Mouse (Mus musculus) forebrain, embryonic 15.5 days (tissue): ENCODE results near the gene Gm6351. TPM values are rescaled to one million over a fixed set of nuclear protein-coding genes. Genes with fewer than 3 reads are reported as not detected.
"Not testable (repeated sequence)": the region's sequence is repeated elsewhere in the genome, so short reads cannot be mapped to it uniquely, and the experiment has no call there.

Experiments used
- ATAC-seq: fragments of 200-750 bp; cut with Nextera tagmentation; replicated peaks from 2 replicates; pipeline ENCODE4 v1.8.0; 2017; ENCODE audit warnings: mild to moderate bottlenecking, moderate TSS enrichment, moderate library complexity
- H3K27ac ChIP-seq: fragments of 300-500 bp; sonication (generic); replicated peaks from 2 replicates; pipeline ENCODE4 v1.5.1; 2015; ENCODE audit warnings: mild to moderate bottlenecking, inconsistent platforms
- H3K27me3 ChIP-seq: fragments of 300-500 bp; sonication (generic); 2 replicates; pipeline ENCODE4 v1.6.1; 2015; ENCODE audit warnings: inconsistent platforms
- H3K36me3 ChIP-seq: fragments of 300-500 bp; sonication (generic); 2 replicates; pipeline ENCODE4 v1.6.1; 2015; ENCODE audit warnings: mild to moderate bottlenecking, inconsistent platforms
- H3K4me1 ChIP-seq: fragments of 300-500 bp; sonication (generic); 2 replicates; pipeline ENCODE4 v1.6.1; 2015; ENCODE audit warnings: inconsistent platforms
- H3K4me2 ChIP-seq: fragments of 300-500 bp; sonication (generic); replicated peaks from 2 replicates; pipeline ENCODE4 v1.6.1; 2015; ENCODE audit warnings: mild to moderate bottlenecking, inconsistent platforms
- H3K4me3 ChIP-seq: fragments of 300-500 bp; sonication (generic); 2 replicates; pipeline ENCODE4 v1.5.1; 2015; ENCODE audit warnings: mild to moderate bottlenecking, inconsistent platforms
- H3K9ac ChIP-seq: fragments of 300-500 bp; sonication (generic); replicated peaks from 2 replicates; pipeline ENCODE4 v1.6.1; 2015; ENCODE audit warnings: mild to moderate bottlenecking, inconsistent platforms
- H3K9me3 ChIP-seq: fragments of 300-500 bp; sonication (generic); 2 replicates; pipeline ENCODE4 v1.6.1; 2016; ENCODE audit warnings: inconsistent platforms
- WGBS: fragments of 180-500 bp; shearing (Covaris S2); methylation state at CpG from one replicate; pipeline ENCODE4 v1.1.7; 2015; ENCODE audit warnings: mixed read lengths; 5-methylcytosine and 5-hydroxymethylcytosine counted together
- polyA plus RNA-seq: library from polyadenylated mRNA; unstranded; fragments of >200 nt; fragmentation: Nextera tagmentation; extraction: Ambion mirVana; gene quantifications from 2 replicates; pipeline ENCODE4 v1.2.1, GENCODE M21; 2015

The Gm6351 gene
- not detected in 2 replicates for polyA plus RNA-seq

DNA sequence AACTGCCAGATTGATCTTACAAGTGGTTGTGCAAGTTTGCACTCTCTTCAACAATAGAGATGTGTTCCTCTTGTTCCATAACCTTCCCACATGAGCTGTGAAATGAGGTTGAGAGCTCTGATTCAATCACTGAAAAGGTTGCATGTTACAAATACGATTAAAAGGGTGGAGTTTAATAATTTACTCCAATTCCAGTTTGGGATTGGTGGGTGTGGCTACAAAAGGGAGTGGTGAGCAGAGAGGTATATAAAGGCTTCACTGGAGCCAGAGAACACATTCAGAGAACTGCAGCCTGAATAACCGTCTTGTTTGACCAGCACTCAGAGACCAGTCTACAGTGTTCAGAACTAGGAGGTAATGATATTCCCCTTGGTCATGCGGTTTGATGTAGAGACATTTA is at the start of gene Gm6351:
Gene Gm6351, plus strand, starts transcription at position 301 of the 400 bp plus-strand sequence.
- no CpG with 5 or more reads among the region's 3 CpGs for WGBS
- not testable (repeated sequence) for H3K9ac ChIP-seq, ATAC-seq, H3K27ac ChIP-seq, H3K27me3 ChIP-seq, H3K4me3 ChIP-seq, H3K9me3 ChIP-seq, H3K4me2 ChIP-seq, H3K36me3 ChIP-seq, H3K4me1 ChIP-seq

DNA sequence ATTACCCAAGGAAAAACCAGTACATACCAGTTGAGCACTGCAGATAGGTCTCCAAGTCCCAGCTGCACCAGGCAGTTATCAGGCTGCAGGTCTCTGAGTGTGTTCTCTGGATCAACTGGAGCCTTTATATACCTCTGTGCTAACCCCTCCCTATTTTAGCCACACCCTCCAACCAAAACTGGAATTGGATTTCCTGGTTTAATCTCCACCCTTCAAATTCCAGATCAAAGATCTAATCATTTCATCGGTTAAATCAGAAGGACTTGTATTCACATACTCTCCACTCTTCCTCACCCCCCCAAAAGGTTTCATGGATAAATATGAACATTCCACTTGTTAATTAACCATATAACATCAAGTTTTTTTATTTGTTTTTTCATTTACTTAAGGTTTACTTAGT is 5.7 kb upstream of the Gm6351 start, which contains the start of gene BC061212:
Gene BC061212, minus strand, starts transcription at position 101 of the 400 bp plus-strand sequence.
- not testable (repeated sequence) for H3K27me3 ChIP-seq, H3K4me2 ChIP-seq, H3K27ac ChIP-seq, H3K4me3 ChIP-seq, ATAC-seq, H3K9me3 ChIP-seq, H3K36me3 ChIP-seq, H3K9ac ChIP-seq, H3K4me1 ChIP-seq
- no CpG with 5 or more reads among the region's 1 CpGs for WGBS

Other genes starting within 250 kb of the Gm6351 start
- not detected in 2 replicates for gene Gm7792, start 232.6 kb upstream of the Gm6351 start, polyA plus RNA-seq
- not detected in 2 replicates for gene Gm16429, start 147.3 kb upstream of the Gm6351 start, polyA plus RNA-seq
- gene BC061212, start 5.8 kb upstream of the Gm6351 start, polyA plus RNA-seq: not detected in 2 replicates
- not detected in 2 replicates for gene Gm3106, start 141.6 kb downstream of the Gm6351 start, polyA plus RNA-seq
- not detected in 2 replicates for gene A430089I19Rik, start 230.4 kb downstream of the Gm6351 start, polyA plus RNA-seq
- gene Gm6502, start 238.1 kb downstream of the Gm6351 start, polyA plus RNA-seq: not detected in 2 replicates